Mouse (Mus musculus) right cerebral cortex, adult 18-20 months (tissue): ENCODE results near the gene Snx7.
A peak's percentile ranks its signal among the peaks of the same experiment; 100 is the strongest.

Experiments
- DNase-seq: peaks from one replicate; pipeline ENCODE4 v3.0.0; 2022; ENCODE audit warnings: mixed read lengths

Snx7 gene

DNA sequence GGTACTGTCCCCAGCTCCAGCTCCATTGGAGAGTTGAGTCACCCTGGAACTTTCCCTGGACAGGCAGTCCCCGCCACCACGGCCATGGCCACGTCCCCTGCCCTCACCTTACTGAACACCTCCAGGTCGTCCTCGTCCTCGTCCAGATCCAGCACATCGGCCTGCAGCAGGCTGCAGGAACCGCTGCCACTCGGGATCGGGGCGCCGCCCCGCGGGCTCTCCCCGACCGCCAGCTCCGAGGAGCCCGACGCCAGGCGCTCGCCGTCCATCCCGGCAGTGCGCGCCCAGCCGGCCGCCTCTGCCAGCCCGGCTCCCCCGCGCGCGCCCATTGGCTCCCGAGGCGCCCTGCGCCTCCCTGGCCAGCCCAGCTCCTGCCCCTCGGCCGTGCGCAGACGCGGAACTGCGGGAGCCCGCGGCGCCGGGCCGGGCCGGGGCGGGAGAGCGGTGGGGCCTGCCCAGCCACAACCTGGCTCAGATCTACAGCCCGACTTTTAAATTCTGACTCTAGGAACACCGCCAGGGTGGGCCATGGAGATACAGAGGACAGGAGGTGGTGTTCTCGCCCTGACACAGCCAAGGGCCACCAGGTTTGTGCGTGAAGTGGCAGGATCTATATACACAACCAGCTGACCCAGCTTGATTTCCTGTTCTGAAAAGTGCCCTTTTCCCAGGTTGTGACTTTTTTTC is at the start of gene Snx7:
Snx7 (minus strand) TSS at position 300 of the 687 bp plus-strand sequence.
- DNase-seq = peak; percentile 88

- no peak for DNase-seq
Observed at GRCm38 (mm10) chr3:117915420-117915819, 46.7 kb upstream of the Snx7 start.

GRCm38 (mm10) chr3:117893736-117894135 is 25.0 kb upstream of the Snx7 start:
- DNase-seq = no peak

- DNase-seq = no peak
Observed at GRCm38 (mm10) chr3:117875450-117875849, 6.7 kb upstream of the Snx7 start.

GRCm38 (mm10) chr3:117873209-117873863 is 4.6 kb upstream of the Snx7 start:
- DNase-seq = no peak

DNA sequence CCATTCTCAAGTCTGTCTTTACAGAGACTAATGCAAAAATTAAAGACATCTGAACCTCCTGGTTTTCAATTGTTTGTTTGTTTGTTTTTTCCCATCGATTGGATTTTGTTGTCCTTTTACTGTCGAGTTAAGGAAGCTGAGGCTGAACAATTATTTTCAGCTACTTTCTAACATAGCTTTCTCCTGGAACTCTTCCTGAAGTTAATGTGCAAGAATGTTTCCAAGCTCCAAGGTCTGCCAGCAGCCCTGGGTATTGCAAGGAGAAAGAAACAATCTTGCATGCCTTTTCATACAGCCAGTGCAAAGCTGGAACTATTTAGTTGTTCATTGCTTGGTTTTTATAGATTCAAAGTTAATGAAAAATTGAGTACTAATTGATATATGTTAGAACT is 584 bp upstream of the Snx7 start:
- DNase-seq = no peak

DNA sequence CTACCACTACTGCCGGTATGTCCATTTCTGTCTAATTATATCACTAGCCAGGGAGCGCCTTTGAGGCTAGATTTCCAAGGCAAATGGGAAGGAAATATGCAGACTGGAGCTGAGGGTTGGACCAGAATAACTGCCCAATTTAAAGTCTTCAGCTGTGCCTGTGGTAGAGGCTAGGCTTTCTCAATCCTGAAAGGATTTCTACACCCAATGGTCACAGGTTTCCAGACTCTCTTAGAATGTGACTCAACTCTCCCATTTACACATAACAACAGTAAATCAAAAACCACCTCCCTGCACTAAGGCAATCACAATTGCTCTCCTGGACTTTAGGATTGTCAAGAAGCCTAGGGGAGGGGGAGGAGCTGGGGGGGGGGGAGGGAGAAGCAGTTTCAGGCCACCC is 645 bp downstream of the Snx7 start:
- DNase-seq = no peak

GRCm38 (mm10) chr3:117866696-117867407 is 1.9 kb downstream of the Snx7 start:
- no peak for DNase-seq

GRCm38 (mm10) chr3:117865621-117866020 is 3.1 kb downstream of the Snx7 start:
- DNase-seq = no peak

- DNase-seq = no peak
Observed at GRCm38 (mm10) chr3:117862951-117863350, 5.8 kb downstream of the Snx7 start.

DNA sequence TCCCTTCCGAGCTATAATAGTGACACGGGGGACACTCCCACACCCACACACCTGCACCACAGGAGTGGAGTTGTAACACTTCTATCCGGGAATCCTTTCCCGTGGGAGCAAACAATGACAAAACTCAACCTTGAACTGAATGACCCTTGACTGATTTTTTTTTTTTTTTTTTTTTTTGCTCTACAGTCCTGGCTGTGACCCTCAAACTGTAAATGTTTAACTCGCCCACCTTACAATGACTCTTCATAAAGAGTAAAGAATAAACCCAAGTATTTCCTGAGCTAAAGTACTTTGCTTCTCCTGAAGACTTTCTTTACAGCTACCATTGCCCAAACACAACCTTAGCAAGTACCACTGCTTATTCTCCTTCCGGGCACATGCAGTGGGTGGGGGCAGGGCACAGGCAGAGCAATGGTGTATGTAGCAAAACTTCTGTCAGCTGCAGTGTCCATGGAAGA is 6.7 kb downstream of the Snx7 start:
- DNase-seq = no peak

- DNase-seq = peak; percentile 52
Observed at GRCm38 (mm10) chr3:117858996-117859395, 9.7 kb downstream of the Snx7 start.

DNA sequence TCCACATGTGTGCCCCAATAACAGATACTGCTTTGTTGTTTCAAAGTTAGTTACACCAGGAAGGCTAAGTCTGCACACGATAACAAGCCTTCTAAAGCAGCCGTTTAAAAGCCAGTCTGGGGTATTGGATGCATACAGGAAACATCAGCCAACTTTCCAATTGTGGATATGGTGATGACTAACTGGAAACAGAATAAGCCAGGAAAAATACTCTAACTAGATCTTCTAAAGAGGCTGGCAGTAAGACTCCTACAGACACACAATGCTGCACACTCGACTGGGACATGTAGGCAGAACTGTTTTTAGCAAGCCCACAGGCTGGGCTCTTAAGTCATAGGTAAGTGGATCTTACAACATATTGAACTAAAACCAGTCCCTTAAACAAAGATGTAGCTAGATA is 15.0 kb downstream of the Snx7 start:
- DNase-seq = peak; percentile 63

DNA sequence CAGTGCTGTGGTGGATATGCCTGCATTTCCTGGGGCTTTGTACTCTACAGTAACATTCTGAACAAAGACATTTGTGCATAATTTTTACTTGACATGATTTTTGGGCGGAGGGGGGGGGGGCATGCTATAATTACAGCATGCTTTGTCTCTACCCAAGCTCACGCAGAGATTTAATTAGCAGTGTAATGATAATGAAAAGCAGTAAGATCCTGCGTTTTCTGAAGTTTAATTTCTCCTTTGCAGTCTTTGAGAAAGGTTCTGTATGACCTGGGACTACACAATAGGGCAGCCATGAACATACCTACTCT is 16.7 kb downstream of the Snx7 start:
- no peak for DNase-seq

GRCm38 (mm10) chr3:117851278-117852053 is 17.3 kb downstream of the Snx7 start:
- no peak for DNase-seq

- peak; percentile 82 for DNase-seq
Observed at GRCm38 (mm10) chr3:117848866-117849265, 19.9 kb downstream of the Snx7 start.

DNA sequence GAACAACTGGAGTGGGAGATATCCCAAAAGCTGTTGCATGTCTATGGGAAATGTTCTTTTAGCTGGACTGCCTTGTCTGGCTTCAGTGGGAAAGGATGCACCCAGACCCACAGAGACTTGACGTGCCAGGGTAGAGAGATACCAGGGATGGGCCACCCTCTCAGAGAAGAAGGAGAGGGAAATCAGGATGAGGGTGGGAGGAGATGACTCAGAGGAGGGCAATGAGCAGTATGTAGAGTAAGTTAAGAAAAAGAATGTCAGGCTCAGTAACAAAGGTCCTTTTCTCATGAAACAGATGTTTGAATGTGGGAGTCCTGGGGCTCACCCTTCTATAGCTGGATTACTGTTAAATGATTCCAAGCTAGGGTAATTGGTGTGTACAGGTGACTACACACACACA is 26.1 kb downstream of the Snx7 start:
- DNase-seq = no peak

DNA sequence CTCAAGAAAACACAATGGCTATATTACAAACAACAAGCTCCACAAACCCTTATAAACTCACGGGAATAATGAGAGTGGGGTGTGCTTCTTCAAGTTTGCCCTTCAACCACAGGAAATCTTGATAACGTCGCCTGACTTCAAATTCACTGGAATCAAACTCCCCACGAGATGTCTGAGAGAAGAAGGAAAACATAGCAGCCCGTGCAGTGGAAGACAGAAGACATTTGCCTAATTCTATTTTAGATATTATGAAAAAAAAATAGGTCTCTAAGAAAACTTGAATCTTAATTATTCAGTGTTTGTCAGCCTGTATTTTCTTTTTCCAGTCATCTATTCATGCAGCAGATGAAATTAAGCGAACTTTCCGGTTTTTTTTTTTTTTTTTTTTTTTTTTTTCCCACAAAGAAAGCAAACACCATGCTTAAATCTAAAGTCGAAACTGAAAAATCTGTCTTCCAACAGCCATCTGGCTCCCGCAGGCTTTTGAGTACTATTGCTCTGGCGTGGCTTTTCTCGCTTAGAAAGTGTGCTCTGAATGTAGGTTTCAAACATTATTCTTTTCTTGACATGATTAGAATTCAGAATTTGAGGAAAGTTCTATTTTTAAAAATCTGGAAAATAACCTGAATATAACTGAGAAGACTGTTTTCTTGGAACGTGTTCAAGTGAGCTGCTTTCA is 28.7 kb downstream of the Snx7 start:
- peak; percentile 59 for DNase-seq

DNA sequence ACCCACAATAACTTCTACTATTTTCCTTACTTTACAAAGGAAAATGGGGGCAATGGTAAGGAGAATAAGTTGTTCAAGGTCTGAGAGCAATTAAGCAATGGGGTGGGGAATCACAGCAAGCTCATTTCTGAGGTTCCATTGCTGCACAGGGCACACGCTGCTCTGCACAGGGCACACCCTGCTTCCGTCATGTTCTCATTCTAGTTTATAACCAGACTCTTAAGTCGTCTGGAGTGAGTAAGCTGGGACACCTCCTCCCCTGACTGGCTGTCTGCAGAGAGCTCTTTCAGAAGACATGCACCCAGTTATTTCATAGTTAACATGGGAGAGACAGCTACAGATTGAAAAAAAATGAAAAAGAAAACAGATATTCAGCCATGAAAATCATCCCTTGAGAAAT is 30.7 kb downstream of the Snx7 start:
- no peak for DNase-seq

DNA sequence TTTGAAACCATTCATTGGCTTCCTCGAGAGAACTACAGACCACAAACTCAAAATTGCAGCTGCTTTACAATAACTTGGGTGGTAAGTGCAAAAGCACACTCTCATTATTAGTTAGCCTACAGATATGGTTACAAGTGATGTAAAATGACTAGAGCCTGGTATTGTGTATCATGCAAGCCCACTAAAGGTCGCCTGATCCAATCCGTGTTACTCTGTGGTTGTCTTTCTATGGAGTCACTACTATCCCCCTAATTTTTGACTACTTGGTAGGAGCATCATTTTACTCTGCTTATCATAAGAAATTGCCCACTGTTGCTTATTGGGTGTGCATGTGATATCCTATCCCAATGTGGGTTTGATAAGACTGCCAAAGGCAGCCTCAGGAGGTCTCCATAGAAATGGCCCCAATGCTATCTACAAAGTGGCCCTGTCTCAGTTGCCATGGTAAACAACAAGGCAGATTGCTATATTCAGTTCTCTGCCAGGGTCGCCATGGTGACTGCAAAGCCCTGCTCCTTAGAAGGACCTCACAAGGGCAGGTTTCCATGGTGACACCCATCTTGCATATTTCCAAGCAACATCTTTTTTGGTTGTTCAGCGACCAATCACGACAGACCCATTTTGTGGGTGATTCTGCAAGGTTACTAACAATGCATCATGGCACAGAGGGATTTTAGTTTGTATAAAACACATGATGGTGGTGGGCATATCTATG is 42.1 kb downstream of the Snx7 start:
- DNase-seq = peak; percentile 21

- no peak for DNase-seq
Observed at GRCm38 (mm10) chr3:117823218-117823617, 45.5 kb downstream of the Snx7 start.

DNA sequence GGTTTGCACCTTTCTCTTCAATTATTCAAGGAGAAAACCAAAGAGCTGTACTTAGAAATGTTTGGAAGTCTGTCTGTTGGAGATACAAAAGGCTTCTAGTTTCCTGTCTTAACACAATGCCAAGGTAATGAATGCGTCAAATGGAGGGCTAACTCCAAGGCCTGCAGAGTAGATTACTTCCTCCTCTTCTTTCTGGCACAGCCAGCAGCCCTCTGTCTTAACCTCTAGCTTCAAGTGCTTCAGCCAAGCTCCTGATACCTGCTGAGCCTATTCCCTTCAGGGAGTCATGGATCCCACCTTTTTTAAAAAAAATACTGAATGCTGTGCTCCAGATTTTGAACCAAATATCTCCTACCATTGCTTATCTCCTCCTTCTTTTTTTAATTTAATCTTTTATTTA is 51.1 kb downstream of the Snx7 start:
- DNase-seq = no peak
